Mouse (Mus musculus) kidney, adult 2 months (tissue): ENCODE results near the gene Zmiz1. TPM values are rescaled to one million over a fixed set of nuclear protein-coding genes. Genes with fewer than 3 reads are reported as not detected.

Experiments
- DNase-seq: peaks from one replicate; pipeline ENCODE4 v3.0.0; 2021
- H3K27ac ChIP-seq: fragments of 200-500 bp; 2 replicates; pipeline ENCODE4 v1.5.1; 2012; ENCODE audit warnings: low read depth, low read length, control low read depth, inconsistent platforms; ENCODE audit not compliant: insufficient read depth
- H3K27me3 ChIP-seq: fragments of 200-500 bp; replicated peaks from 2 replicates; pipeline ENCODE4 v1.6.1; 2012; ENCODE audit warnings: mild to moderate bottlenecking, moderate library complexity, low read length, inconsistent platforms; ENCODE audit not compliant: control insufficient read depth, insufficient read depth
- H3K36me3 ChIP-seq: fragments of 200-500 bp; 2 replicates; pipeline ENCODE4 v1.6.1; 2012; ENCODE audit warnings: mild to moderate bottlenecking, moderate library complexity, low read length, inconsistent platforms; ENCODE audit not compliant: control insufficient read depth, insufficient read depth
- H3K4me1 ChIP-seq: fragments of 200-500 bp; 2 replicates; pipeline ENCODE4 v1.6.1; 2011; ENCODE audit warnings: low read length; ENCODE audit not compliant: control insufficient read depth, insufficient read depth
- H3K4me3 ChIP-seq: fragments of 200-500 bp; 2 replicates; pipeline ENCODE4 v1.5.1; 2011; ENCODE audit warnings: mild to moderate bottlenecking, low read depth, low read length, control low read depth; ENCODE audit not compliant: insufficient read depth
- CTCF ChIP-seq: fragments of 200-500 bp; conservative IDR thresholded peaks from 2 replicates; pipeline ENCODE4 v1.5.1; 2011; ENCODE audit warnings: low read depth, mild to moderate bottlenecking, control low read depth, low read length, moderate library complexity, mixed read lengths; ENCODE audit not compliant: insufficient read depth, insufficient read length
- POLR2A ChIP-seq: fragments of 200-500 bp; IDR thresholded peaks from one replicate; pipeline ENCODE4 v1.6.1; 2011; ENCODE audit warnings: low read depth, low read length, control low read depth
- WGBS: fragments of 180-500 bp; shearing (Covaris S2); methylation state at CpG from one replicate; pipeline ENCODE4 v1.1.7; 2018; 5-methylcytosine and 5-hydroxymethylcytosine counted together
- polyA plus RNA-seq: library from polyadenylated mRNA; depleted of rRNA; stranded (reverse); fragments of >200 nt; gene quantifications from 2 replicates; pipeline ENCODE4 v1.2.3, GENCODE M21; 2012; rRNA removed

Zmiz1 gene
- polyA plus RNA-seq, 1 experiment = 42.6 TPM

GRCm38 (mm10) chr14:25710681-25711080, 251.7 kb downstream of the Zmiz1 start:
- TF ChIP-seq CTCF (no peak), POLR2A (no peak)
- H3K27me3 ChIP-seq = no peaks in the 10 kb centered on the region
- H3K36me3 ChIP-seq = no peaks in the 10 kb centered on the region
- WGBS = 83% methylated on average over 4 of the region's 4 CpGs
- H3K4me1 ChIP-seq = no peaks in the 10 kb centered on the region
- no peak for DNase-seq
- H3K4me3 ChIP-seq = no peak overlapping the region
- no peak overlapping the region for H3K27ac ChIP-seq

- H3K27ac ChIP-seq = no peak overlapping the region
- no peak for TF ChIP-seq POLR2A
- TF ChIP-seq CTCF = no peak
- H3K4me3 ChIP-seq = no peak overlapping the region
- H3K27me3 ChIP-seq = no peaks in the 10 kb centered on the region
- H3K36me3 ChIP-seq = no peaks in the 10 kb centered on the region
- WGBS = 33% methylated on average over 7 of the region's 7 CpGs
- H3K4me1 ChIP-seq = no peaks in the 10 kb centered on the region
- no peak for DNase-seq
These were observed 252.2 kb downstream of the Zmiz1 start for GRCm38 (mm10) chr14:25711177-25711576.

- H3K36me3 ChIP-seq = no peaks in the 10 kb centered on the region
- H3K27me3 ChIP-seq = no peaks in the 10 kb centered on the region
- no peak for DNase-seq
- no peak overlapping the region for H3K27ac ChIP-seq
- TF ChIP-seq CTCF (no peak), POLR2A (no peak)
- 40% methylated on average over 8 of the region's 8 CpGs for WGBS
- no peaks in the 10 kb centered on the region for H3K4me1 ChIP-seq
- no peak overlapping the region for H3K4me3 ChIP-seq
These were observed 252.6 kb downstream of the Zmiz1 start for GRCm38 (mm10) chr14:25711602-25712001.

- Histone ChIP-seq H3K27ac (no peak overlapping the region), H3K36me3 (no peaks in the 10 kb centered on the region), H3K4me1 (no peaks in the 10 kb centered on the region), H3K27me3 (no peaks in the 10 kb centered on the region), H3K4me3 (no peak overlapping the region)
- WGBS = 39% methylated on average over 4 of the region's 4 CpGs
- DNase-seq = no peak
- TF ChIP-seq POLR2A (no peak), CTCF (peak; percentile 51)
These were observed 254.5 kb downstream of the Zmiz1 start for GRCm38 (mm10) chr14:25713443-25713842.

Other genes starting within 250 kb of the Zmiz1 start
- 164 and 168 TPM in 2 replicates for gene Ppif, start 235.0 kb downstream of the Zmiz1 start, polyA plus RNA-seq